Mouse (Mus musculus): ENCODE results near the gene Olfr437. TPM values are rescaled to one million over a fixed set of nuclear protein-coding genes. Genes with fewer than 3 reads are reported as not detected.
"Not testable (repeated sequence)": the region's sequence is repeated elsewhere in the genome, so short reads cannot be mapped to it uniquely, and the experiment has no call there.

The Olfr437 gene
- not detected in 2 replicates for polyA plus RNA-seq (2012; rRNA removed)

DNA sequence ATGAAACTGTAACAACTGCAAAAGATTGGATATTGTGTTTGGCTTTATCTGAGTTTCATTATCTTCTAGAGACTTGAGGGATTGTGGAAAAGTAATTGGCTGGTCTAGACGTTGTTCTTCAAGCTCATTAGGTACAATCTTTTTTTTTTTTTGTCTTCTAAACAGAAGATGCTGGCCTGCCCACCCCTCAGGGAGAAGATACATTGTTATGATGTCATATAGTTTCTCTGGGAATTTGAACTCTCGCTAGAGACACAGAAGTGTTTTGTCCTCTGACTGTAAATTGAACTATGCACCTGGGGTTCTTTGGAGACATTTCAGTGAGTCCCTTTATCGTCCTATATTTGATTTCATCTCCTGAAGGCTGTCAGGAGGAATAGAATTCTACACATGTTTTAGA lies at the start of gene Olfr437:
Olfr437 (plus strand) TSS at position 301 of the 400 bp plus-strand sequence.
- Histone ChIP-seq H3K4me1 (replicated peaks; ENCODE audit: control insufficient read depth, insufficient read depth, low read length) (no peaks in the 10 kb centered on the region), H3K27me3 (ENCODE audit: control insufficient read depth, insufficient read depth, low read length) (no peaks in the 10 kb centered on the region), H3K27ac (ENCODE audit: control insufficient read depth, insufficient read depth, low read length) (no peak within 1 kb of the TSS), H3K4me3 (ENCODE audit: control insufficient read depth, insufficient read depth, low read length) (no peak within 1 kb of the TSS), H3K36me3 (ENCODE audit: control insufficient read depth, insufficient read depth, low read length) (no peaks in the 10 kb centered on the region)
- 76% methylated on average over 3 of the region's 3 CpGs for WGBS
- no peak for DNase-seq
- TF ChIP-seq POLR2A (IDR thresholded peaks at IDR 0.05; ENCODE audit: control insufficient read depth, extremely low read depth, insufficient read depth, low read length, poor library complexity) (no peak), CTCF (IDR thresholded peaks at IDR 0.05; ENCODE audit: borderline replicate concordance, control insufficient read depth, extremely low read depth, insufficient read depth, low read length, poor library complexity) (no peak)

GRCm38 (mm10) chr6:43146267-43146666 lies 16.8 kb upstream of the Olfr437 start, which contains the start of gene Olfr237-ps1:
TSS of gene Olfr237-ps1 (plus strand) at chr6:43146567.
- not testable (repeated sequence) for H3K27me3 ChIP-seq (ENCODE audit: control insufficient read depth, insufficient read depth, low read length); DNase-seq; H3K27ac ChIP-seq (ENCODE audit: control insufficient read depth, insufficient read depth, low read length); H3K36me3 ChIP-seq (ENCODE audit: control insufficient read depth, insufficient read depth, low read length); H3K4me3 ChIP-seq (ENCODE audit: control insufficient read depth, insufficient read depth, low read length); H3K4me1 ChIP-seq (replicated peaks; ENCODE audit: control insufficient read depth, insufficient read depth, low read length)
- 91% methylated on average over 2 of the region's 2 CpGs for WGBS

DNA sequence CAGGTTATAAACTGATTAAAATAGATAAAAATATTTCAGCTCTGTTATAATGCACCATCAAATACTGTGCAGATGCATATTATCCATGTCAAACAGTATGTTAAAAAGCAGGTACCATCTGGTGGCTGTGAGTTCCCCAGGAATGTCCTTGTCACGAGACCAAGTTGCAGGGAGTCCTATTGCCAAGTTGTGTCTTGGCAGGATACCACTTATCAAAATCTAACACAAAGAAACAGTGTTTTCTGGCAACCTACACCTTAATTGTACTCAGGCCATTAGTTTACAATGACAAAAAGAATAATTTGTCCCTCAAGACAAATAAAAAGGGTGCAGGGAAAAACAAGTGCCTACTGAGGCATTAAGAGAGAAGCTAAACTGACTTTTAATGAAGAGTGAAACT lies 3.6 kb upstream of the Olfr437 start:
- TF ChIP-seq POLR2A (IDR thresholded peaks at IDR 0.05; ENCODE audit: control insufficient read depth, extremely low read depth, insufficient read depth, low read length, poor library complexity) (no peak), CTCF (IDR thresholded peaks at IDR 0.05; ENCODE audit: borderline replicate concordance, control insufficient read depth, extremely low read depth, insufficient read depth, low read length, poor library complexity) (no peak)
- no peaks in the 10 kb centered on the region for H3K36me3 ChIP-seq (ENCODE audit: control insufficient read depth, insufficient read depth, low read length)
- no peak for DNase-seq
- H3K27me3 ChIP-seq (ENCODE audit: control insufficient read depth, insufficient read depth, low read length): no peaks in the 10 kb centered on the region
- no peak overlapping the region for H3K27ac ChIP-seq (ENCODE audit: control insufficient read depth, insufficient read depth, low read length)
- 71% methylated on average over 1 of the region's 1 CpGs for WGBS
- H3K4me3 ChIP-seq (ENCODE audit: control insufficient read depth, insufficient read depth, low read length): no peak overlapping the region
- H3K4me1 ChIP-seq (replicated peaks; ENCODE audit: control insufficient read depth, insufficient read depth, low read length): no peaks in the 10 kb centered on the region

- Histone ChIP-seq H3K4me3 (ENCODE audit: control insufficient read depth, insufficient read depth, low read length) (no peak overlapping the region), H3K4me1 (replicated peaks; ENCODE audit: control insufficient read depth, insufficient read depth, low read length) (no peaks in the 10 kb centered on the region), H3K27me3 (ENCODE audit: control insufficient read depth, insufficient read depth, low read length) (no peaks in the 10 kb centered on the region), H3K36me3 (ENCODE audit: control insufficient read depth, insufficient read depth, low read length) (no peaks in the 10 kb centered on the region), H3K27ac (ENCODE audit: control insufficient read depth, insufficient read depth, low read length) (no peak overlapping the region)
- TF ChIP-seq CTCF (IDR thresholded peaks at IDR 0.05; ENCODE audit: borderline replicate concordance, control insufficient read depth, extremely low read depth, insufficient read depth, low read length, poor library complexity): no peak
- TF ChIP-seq POLR2A (IDR thresholded peaks at IDR 0.05; ENCODE audit: control insufficient read depth, extremely low read depth, insufficient read depth, low read length, poor library complexity): no peak
- WGBS: 97% methylated on average over 4 of the region's 4 CpGs
- no peak for DNase-seq
Observed at GRCm38 (mm10) chr6:43167246-43167645, 4.2 kb downstream of the Olfr437 start.

GRCm38 (mm10) chr6:43171840-43172239 lies 8.8 kb downstream of the Olfr437 start, which contains the start of gene Olfr13:
TSS of gene Olfr13 (plus strand) at chr6:43172140.
- Histone ChIP-seq H3K4me1 (replicated peaks; ENCODE audit: control insufficient read depth, insufficient read depth, low read length) (no peaks in the 10 kb centered on the region), H3K4me3 (ENCODE audit: control insufficient read depth, insufficient read depth, low read length) (no peak within 1 kb of the TSS), H3K27me3 (ENCODE audit: control insufficient read depth, insufficient read depth, low read length) (no peaks in the 10 kb centered on the region), H3K27ac (ENCODE audit: control insufficient read depth, insufficient read depth, low read length) (no peak within 1 kb of the TSS), H3K36me3 (ENCODE audit: control insufficient read depth, insufficient read depth, low read length) (no peaks in the 10 kb centered on the region)
- TF ChIP-seq POLR2A (IDR thresholded peaks at IDR 0.05; ENCODE audit: control insufficient read depth, extremely low read depth, insufficient read depth, low read length, poor library complexity) (no peak), CTCF (IDR thresholded peaks at IDR 0.05; ENCODE audit: borderline replicate concordance, control insufficient read depth, extremely low read depth, insufficient read depth, low read length, poor library complexity) (no peak)
- no peak for DNase-seq
- 75% methylated on average over 4 of the region's 4 CpGs for WGBS

DNA sequence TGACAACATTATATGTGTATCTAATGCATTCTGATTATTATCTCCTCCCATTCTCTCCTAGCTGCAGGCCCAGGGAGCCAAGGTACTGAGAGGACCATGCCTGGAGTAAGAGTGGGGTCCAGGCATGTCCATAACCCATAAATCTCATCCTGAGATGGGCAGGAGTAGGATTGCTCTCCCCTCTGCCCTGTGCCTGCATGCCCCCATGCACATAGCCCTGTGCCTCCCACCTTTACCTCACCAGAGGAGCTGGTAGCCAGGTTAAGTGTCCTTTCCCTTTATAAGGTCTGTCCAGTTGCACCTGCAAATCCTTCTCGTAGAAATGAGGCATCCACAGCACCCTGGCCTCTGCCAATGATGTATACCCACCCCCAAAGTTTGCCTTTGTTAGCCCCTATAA lies 15.0 kb downstream of the Olfr437 start:
- Histone ChIP-seq H3K36me3 (ENCODE audit: control insufficient read depth, insufficient read depth, low read length) (no peaks in the 10 kb centered on the region), H3K27ac (ENCODE audit: control insufficient read depth, insufficient read depth, low read length) (no peak overlapping the region), H3K4me3 (ENCODE audit: control insufficient read depth, insufficient read depth, low read length) (no peak overlapping the region), H3K4me1 (replicated peaks; ENCODE audit: control insufficient read depth, insufficient read depth, low read length) (no peaks in the 10 kb centered on the region), H3K27me3 (ENCODE audit: control insufficient read depth, insufficient read depth, low read length) (no peaks in the 10 kb centered on the region)
- DNase-seq: no peak
- TF ChIP-seq POLR2A (IDR thresholded peaks at IDR 0.05; ENCODE audit: control insufficient read depth, extremely low read depth, insufficient read depth, low read length, poor library complexity) (no peak), CTCF (IDR thresholded peaks at IDR 0.05; ENCODE audit: borderline replicate concordance, control insufficient read depth, extremely low read depth, insufficient read depth, low read length, poor library complexity) (no peak)
- WGBS: 73% methylated on average over 1 of the region's 1 CpGs
